Mouse (Mus musculus) kidney, adult 8-10 months (tissue): ENCODE data around the gene Prkag1.

Experiments used
- DNase-seq, 2 experiments: peaks; one replicate each; pipeline ENCODE4 v3.0.0; 2022

The Prkag1 gene

GRCm38 (mm10) chr15:98791221-98791620, 40.1 kb downstream of the Prkag1 start:
- DNase-seq = no peak

- no peak for DNase-seq
These were observed 40.6 kb downstream of the Prkag1 start for GRCm38 (mm10) chr15:98790761-98791160.

GRCm38 (mm10) chr15:98789661-98790535, 41.4 kb downstream of the Prkag1 start, which contains the start of gene Wnt1:
Gene Wnt1 (plus strand): TSS chr15:98789857.
- peak in 1 of 2 experiments; percentile 41 for DNase-seq

- DNase-seq = no peak
These were observed 42.2 kb downstream of the Prkag1 start for GRCm38 (mm10) chr15:98788972-98789660.

- DNase-seq = no peak
These were observed 43.4 kb downstream of the Prkag1 start for GRCm38 (mm10) chr15:98787930-98788329.

- no peak for DNase-seq
These were observed 45.6 kb downstream of the Prkag1 start for GRCm38 (mm10) chr15:98785744-98786143.

GRCm38 (mm10) chr15:98781166-98781565, 50.2 kb downstream of the Prkag1 start:
- DNase-seq = no peak

GRCm38 (mm10) chr15:98780573-98780972, 50.7 kb downstream of the Prkag1 start:
- DNase-seq = no peak

- DNase-seq = no peak
These were observed 51.2 kb downstream of the Prkag1 start for GRCm38 (mm10) chr15:98780075-98780474.

GRCm38 (mm10) chr15:98778806-98779205, 52.5 kb downstream of the Prkag1 start:
- DNase-seq = no peak

GRCm38 (mm10) chr15:98778191-98778770, 53.0 kb downstream of the Prkag1 start:
- DNase-seq = no peak

GRCm38 (mm10) chr15:98777762-98778161, 53.6 kb downstream of the Prkag1 start, which contains the start of gene Wnt10b:
Gene Wnt10b (minus strand): TSS chr15:98778150.
- DNase-seq = no peak

GRCm38 (mm10) chr15:98777005-98777616, 54.2 kb downstream of the Prkag1 start:
- DNase-seq = no peak

GRCm38 (mm10) chr15:98776280-98777004, 54.9 kb downstream of the Prkag1 start:
- peak in 1 of 2 experiments; percentile 13 for DNase-seq

- no peak for DNase-seq
These were observed 55.8 kb downstream of the Prkag1 start for GRCm38 (mm10) chr15:98775533-98775932.

- no peak for DNase-seq
These were observed 57.2 kb downstream of the Prkag1 start for GRCm38 (mm10) chr15:98774096-98774495.

GRCm38 (mm10) chr15:98772511-98773211, 58.7 kb downstream of the Prkag1 start:
- DNase-seq = no peak

- no peak for DNase-seq
These were observed 59.4 kb downstream of the Prkag1 start for GRCm38 (mm10) chr15:98771813-98772425.

GRCm38 (mm10) chr15:98768259-98768658, 63.1 kb downstream of the Prkag1 start:
- DNase-seq = no peak

- no peak for DNase-seq
These were observed 65.4 kb downstream of the Prkag1 start for GRCm38 (mm10) chr15:98765929-98766328.
